Mouse (Mus musculus): ENCODE results near the gene Gm8773. TPM values are rescaled to one million over a fixed set of nuclear protein-coding genes. Genes with fewer than 3 reads are reported as not detected.
A peak's percentile ranks its signal among the peaks of the same experiment; 100 is the strongest.

Gm8773 gene
- polyA plus RNA-seq (2015; fragmentation: Nextera tagmentation; extraction: Ambion mirVana): 0.95 and 1.0 TPM in 2 replicates

DNA sequence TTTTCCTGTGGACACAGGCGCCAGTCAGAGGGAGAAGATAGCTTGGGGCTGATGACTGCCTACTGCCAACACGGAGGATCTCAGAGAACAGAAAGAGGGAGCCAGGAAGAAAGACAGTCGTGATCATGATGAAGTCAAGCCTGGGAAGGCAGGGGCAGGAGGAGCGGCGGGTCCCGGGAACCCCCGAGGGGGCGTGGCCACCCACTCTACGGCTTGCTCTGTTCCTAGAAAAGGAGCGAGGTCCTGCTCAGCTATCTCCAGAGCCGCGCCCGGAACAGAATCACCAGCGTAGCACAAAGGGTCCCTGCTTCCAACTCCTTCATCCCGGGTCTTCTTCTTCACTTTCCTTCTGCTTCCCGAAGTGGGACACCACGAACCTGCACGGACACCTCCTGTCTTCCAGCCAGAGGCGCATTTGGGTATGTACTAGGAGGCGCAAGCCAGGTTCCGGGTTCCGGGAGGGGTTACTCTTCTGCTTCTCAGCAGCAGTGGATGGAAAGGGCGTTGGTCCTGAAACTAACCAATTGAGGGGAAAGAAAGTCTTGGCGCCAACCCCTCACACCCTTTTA is at the start of gene Gm8773:
TSS of gene Gm8773 (plus strand) at position 51 of the 569 bp plus-strand sequence.
- Histone ChIP-seq H3K9ac (peak within 1 kb of the TSS; percentile 33; the same call in 1 of the 2 replicates), H3K36me3 (no peaks in the 10 kb centered on the region), H3K27ac (no peak within 1 kb of the TSS), H3K27me3 (peaks cover 17% of the 10 kb centered on the region), H3K4me1 (0 out of 2 replicates have a peak, but pooled peaks cover 3% of the 10 kb centered on the region), H3K4me2 (peak within 1 kb of the TSS; percentile 87), H3K4me3 (peak within 1 kb of the TSS; percentile 49), H3K9me3 (no peaks in the 10 kb centered on the region)
- ATAC-seq (ENCODE audit: insufficient number of reproducible peaks, low FRiP score, low TSS enrichment, low read depth): 0 out of 2 replicates have a peak, but pooled peaks have one; percentile 44
- 1% methylated on average over 24 of the region's 24 CpGs for WGBS

DNA sequence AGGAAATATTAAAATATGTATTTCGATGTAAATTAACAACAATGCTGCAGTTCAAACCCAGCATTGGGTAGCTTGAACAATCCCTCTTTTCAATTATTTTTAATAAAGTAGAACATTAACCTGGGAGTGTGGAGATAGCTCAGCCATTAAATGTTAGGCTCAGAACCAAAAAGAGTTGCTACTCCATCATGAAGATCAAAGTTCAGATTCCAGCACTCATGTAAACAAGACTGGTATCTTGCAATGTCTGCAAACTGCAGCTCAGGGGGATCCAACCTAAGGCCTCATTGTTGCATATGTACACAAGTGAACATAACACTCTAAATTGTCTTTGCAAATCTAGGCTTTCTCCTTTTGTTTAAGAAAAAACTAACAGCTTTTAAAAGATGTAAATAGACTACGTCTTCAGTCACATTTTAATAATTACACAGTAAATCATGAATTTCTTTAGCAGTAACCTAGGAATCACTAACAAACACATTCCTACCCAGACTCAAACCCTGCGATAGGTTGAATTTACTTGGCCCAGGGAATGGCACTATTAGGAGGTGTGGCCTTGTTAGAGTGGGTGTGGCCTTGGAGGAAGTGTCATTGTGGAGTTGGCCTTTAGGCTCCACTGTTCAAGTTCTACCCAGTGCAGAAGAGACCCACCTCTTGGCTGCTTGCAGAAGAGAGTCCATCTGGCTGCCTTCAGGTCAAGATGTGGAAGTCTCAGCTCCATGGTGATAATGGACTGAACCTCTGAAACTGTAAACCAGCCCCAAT is 39.8 kb upstream of the Gm8773 start:
- H3K9ac ChIP-seq: no peak overlapping the region
- H3K4me2 ChIP-seq: no peak overlapping the region
- peaks cover 9% of the 10 kb centered on the region for H3K36me3 ChIP-seq
- H3K27me3 ChIP-seq: no peaks in the 10 kb centered on the region
- no peaks in the 10 kb centered on the region for H3K4me1 ChIP-seq
- H3K9me3 ChIP-seq: no peaks in the 10 kb centered on the region
- H3K27ac ChIP-seq: no peak overlapping the region
- no peak for ATAC-seq (ENCODE audit: insufficient number of reproducible peaks, low FRiP score, low TSS enrichment, low read depth)
- no peak overlapping the region for H3K4me3 ChIP-seq
- WGBS: 87% methylated on average over 3 of the region's 3 CpGs

- Histone ChIP-seq H3K4me2 (no peak overlapping the region), H3K27me3 (no peaks in the 10 kb centered on the region), H3K4me3 (no peak overlapping the region), H3K27ac (no peak overlapping the region), H3K9me3 (no peaks in the 10 kb centered on the region), H3K9ac (no peak overlapping the region), H3K36me3 (peaks cover 21% of the 10 kb centered on the region), H3K4me1 (no peaks in the 10 kb centered on the region)
- no peak for ATAC-seq (ENCODE audit: insufficient number of reproducible peaks, low FRiP score, low TSS enrichment, low read depth)
- WGBS: 89% methylated on average over 1 of the region's 1 CpGs
Observed at GRCm38 (mm10) chr5:5536131-5536530, 37.5 kb upstream of the Gm8773 start.

DNA sequence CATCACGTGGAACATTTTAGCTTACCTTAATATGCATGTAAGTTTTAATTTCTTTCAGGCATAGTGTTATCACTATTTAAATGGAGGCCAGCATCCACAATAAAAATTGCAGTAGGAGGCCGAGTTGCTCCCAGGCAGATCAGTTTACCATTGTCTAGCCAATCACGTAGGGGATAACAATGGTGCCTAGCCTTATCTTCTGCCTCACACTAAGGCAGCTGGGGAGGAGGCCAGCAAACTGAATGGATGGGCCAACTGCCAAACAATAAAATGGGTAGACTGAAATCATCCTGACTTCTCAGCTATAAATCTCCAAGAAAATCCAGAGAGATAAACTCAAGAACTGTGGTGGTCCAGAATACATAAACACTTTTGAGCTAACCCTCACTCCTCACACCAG is 33.8 kb upstream of the Gm8773 start:
- no peak overlapping the region for H3K9ac ChIP-seq
- no peaks in the 10 kb centered on the region for H3K4me1 ChIP-seq
- H3K36me3 ChIP-seq: peaks cover 44% of the 10 kb centered on the region
- no peak for ATAC-seq (ENCODE audit: insufficient number of reproducible peaks, low FRiP score, low TSS enrichment, low read depth)
- no peak overlapping the region for H3K4me2 ChIP-seq
- no peaks in the 10 kb centered on the region for H3K9me3 ChIP-seq
- no peak overlapping the region for H3K27ac ChIP-seq
- 82% methylated on average over 3 of the region's 3 CpGs for WGBS
- H3K27me3 ChIP-seq: no peaks in the 10 kb centered on the region
- no peak overlapping the region for H3K4me3 ChIP-seq

- H3K9me3 ChIP-seq: no peaks in the 10 kb centered on the region
- 72% methylated on average over 3 of the region's 3 CpGs for WGBS
- H3K27ac ChIP-seq: no peak overlapping the region
- H3K4me1 ChIP-seq: no peaks in the 10 kb centered on the region
- H3K36me3 ChIP-seq: peaks cover 44% of the 10 kb centered on the region
- no peaks in the 10 kb centered on the region for H3K27me3 ChIP-seq
- no peak overlapping the region for H3K9ac ChIP-seq
- no peak overlapping the region for H3K4me2 ChIP-seq
- no peak overlapping the region for H3K4me3 ChIP-seq
- ATAC-seq (ENCODE audit: insufficient number of reproducible peaks, low FRiP score, low TSS enrichment, low read depth): no peak
Observed at GRCm38 (mm10) chr5:5540385-5540784, 33.2 kb upstream of the Gm8773 start.

DNA sequence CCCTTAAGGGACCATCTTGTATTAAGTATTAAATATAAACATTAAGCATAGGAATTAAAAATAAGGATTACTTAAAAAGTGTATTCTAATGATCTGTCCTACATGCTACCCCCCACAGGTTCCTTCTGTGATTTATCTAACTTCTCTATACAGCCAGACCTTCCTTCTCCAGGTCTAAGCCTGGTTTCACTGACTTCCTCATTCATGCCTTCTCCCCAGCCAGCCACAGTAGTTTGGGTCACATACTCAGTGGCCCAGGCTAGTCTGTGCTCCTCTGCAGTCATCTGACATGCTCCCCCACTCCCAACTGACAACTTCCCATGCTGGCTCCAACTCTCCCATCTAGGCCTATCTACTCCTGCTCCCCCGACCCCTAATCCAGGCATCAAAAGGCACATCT is 22.5 kb upstream of the Gm8773 start:
- Histone ChIP-seq H3K4me2 (no peak overlapping the region), H3K4me3 (no peak overlapping the region), H3K27me3 (no peaks in the 10 kb centered on the region), H3K9me3 (no peaks in the 10 kb centered on the region), H3K27ac (no peak overlapping the region), H3K36me3 (peaks cover 41% of the 10 kb centered on the region), H3K9ac (no peak overlapping the region), H3K4me1 (no peaks in the 10 kb centered on the region)
- ATAC-seq (ENCODE audit: insufficient number of reproducible peaks, low FRiP score, low TSS enrichment, low read depth): no peak
- 76% methylated on average over 1 of the region's 1 CpGs for WGBS

DNA sequence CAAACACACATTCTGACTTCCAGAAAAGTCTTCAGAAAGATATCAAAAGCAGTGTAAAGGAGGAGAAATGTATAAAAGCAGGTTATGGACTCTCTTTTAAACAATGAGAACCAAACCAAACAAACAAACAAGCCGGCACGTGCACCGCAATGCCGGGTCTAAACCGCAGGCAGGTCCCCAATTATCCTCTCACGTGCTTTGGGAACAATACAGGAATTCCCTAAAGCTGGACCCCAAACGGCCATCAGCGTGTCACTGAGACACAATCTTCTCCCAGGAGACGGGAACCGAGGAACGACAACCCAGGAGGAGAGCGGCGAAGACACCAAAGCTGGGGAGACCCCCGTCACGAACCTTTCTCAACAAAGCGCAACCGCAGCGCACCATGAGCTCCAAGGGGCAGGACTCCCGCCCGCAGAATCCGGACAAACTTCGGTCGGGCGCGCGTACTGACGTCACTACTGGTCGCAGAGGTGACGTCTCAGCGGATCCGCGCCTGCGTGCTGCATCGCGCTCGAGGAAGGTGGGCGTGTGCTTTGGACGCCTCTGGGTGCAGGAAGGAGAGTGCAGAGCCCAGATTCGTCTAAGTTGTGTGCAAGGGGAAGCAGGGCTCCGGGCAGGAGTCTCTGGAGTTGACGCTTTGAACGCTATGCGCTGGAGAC is 14.4 kb upstream of the Gm8773 start, which contains the start of gene Gtpbp10:
TSS of gene Gtpbp10 (minus strand) at position 460 of the 662 bp plus-strand sequence.
- peak within 1 kb of the TSS; percentile 81 for H3K27ac ChIP-seq
- H3K9ac ChIP-seq: peak within 1 kb of the TSS; percentile 71
- WGBS: under 1% methylated on average over 43 of the region's 43 CpGs
- peak within 1 kb of the TSS; percentile 52 for H3K4me2 ChIP-seq
- peaks cover 8% of the 10 kb centered on the region for H3K4me1 ChIP-seq
- peak within 1 kb of the TSS; percentile 73 for H3K4me3 ChIP-seq
- H3K27me3 ChIP-seq: no peaks in the 10 kb centered on the region
- peak; percentile 96 for ATAC-seq (ENCODE audit: insufficient number of reproducible peaks, low FRiP score, low TSS enrichment, low read depth)
- no peaks in the 10 kb centered on the region for H3K9me3 ChIP-seq
- H3K36me3 ChIP-seq: peaks cover 10% of the 10 kb centered on the region

- H3K27ac ChIP-seq: peak overlapping the region; percentile 81
- H3K4me2 ChIP-seq: peak overlapping the region; percentile 52
- no peak for ATAC-seq (ENCODE audit: insufficient number of reproducible peaks, low FRiP score, low TSS enrichment, low read depth)
- 38% methylated on average over 8 of the region's 8 CpGs for WGBS
- H3K9ac ChIP-seq: peak overlapping the region; percentile 71
- peak overlapping the region; percentile 73 for H3K4me3 ChIP-seq
- H3K36me3 ChIP-seq: peaks cover 4% of the 10 kb centered on the region
- no peaks in the 10 kb centered on the region for H3K27me3 ChIP-seq
- no peaks in the 10 kb centered on the region for H3K9me3 ChIP-seq
- H3K4me1 ChIP-seq: peaks cover 8% of the 10 kb centered on the region
Observed at GRCm38 (mm10) chr5:5559798-5560197, 13.8 kb upstream of the Gm8773 start.

GRCm38 (mm10) chr5:5561041-5561706 is 12.4 kb upstream of the Gm8773 start:
- H3K36me3 ChIP-seq: no peaks in the 10 kb centered on the region

GRCm38 (mm10) chr5:5562435-5562834 is 11.2 kb upstream of the Gm8773 start:
- WGBS: 55% methylated on average over 3 of the region's 3 CpGs
- H3K4me2 ChIP-seq: no peak overlapping the region
- no peaks in the 10 kb centered on the region for H3K9me3 ChIP-seq
- H3K4me3 ChIP-seq: no peak overlapping the region
- no peak overlapping the region for H3K9ac ChIP-seq
- H3K27ac ChIP-seq: no peak overlapping the region
- H3K36me3 ChIP-seq: no peaks in the 10 kb centered on the region
- H3K4me1 ChIP-seq: peaks cover 8% of the 10 kb centered on the region
- no peaks in the 10 kb centered on the region for H3K27me3 ChIP-seq
- ATAC-seq (ENCODE audit: insufficient number of reproducible peaks, low FRiP score, low TSS enrichment, low read depth): no peak

More at GRCm38 (mm10) chr5:5561041-5561706, 12.4 kb upstream of the Gm8773 start:
- Histone ChIP-seq H3K9me3 (no peaks in the 10 kb centered on the region), H3K4me2 (no peak overlapping the region), H3K27ac (no peak overlapping the region), H3K27me3 (no peaks in the 10 kb centered on the region), H3K9ac (no peak overlapping the region), H3K4me3 (no peak overlapping the region), H3K4me1 (peaks cover 8% of the 10 kb centered on the region)
- 65% methylated on average over 4 of the region's 4 CpGs for WGBS
- ATAC-seq (ENCODE audit: insufficient number of reproducible peaks, low FRiP score, low TSS enrichment, low read depth): no peak

GRCm38 (mm10) chr5:5587686-5588085 is 14.1 kb downstream of the Gm8773 start:
- WGBS: 84% methylated on average over 3 of the region's 3 CpGs
- no peak for ATAC-seq (ENCODE audit: insufficient number of reproducible peaks, low FRiP score, low TSS enrichment, low read depth)

More at GRCm38 (mm10) chr5:5587686-5588085, 14.1 kb downstream of the Gm8773 start:
- H3K4me2 ChIP-seq: no peak overlapping the region
- H3K27ac ChIP-seq: no peak overlapping the region
- H3K4me1 ChIP-seq: no peaks in the 10 kb centered on the region
- no peaks in the 10 kb centered on the region for H3K36me3 ChIP-seq
- no peaks in the 10 kb centered on the region for H3K9me3 ChIP-seq
- H3K27me3 ChIP-seq: no peaks in the 10 kb centered on the region
- no peak overlapping the region for H3K4me3 ChIP-seq
- H3K9ac ChIP-seq: no peak overlapping the region

All from limb, embryonic 15.5 days (tissue).